Mouse (Mus musculus): ENCODE measurements around the gene Hadh. TPM values are rescaled to one million over a fixed set of nuclear protein-coding genes. Genes with fewer than 3 reads are reported as not detected.

Hadh gene
- 134 and 155 TPM in 2 replicates for polyA plus RNA-seq (2015; fragmentation: Nextera tagmentation; extraction: Ambion mirVana)

DNA sequence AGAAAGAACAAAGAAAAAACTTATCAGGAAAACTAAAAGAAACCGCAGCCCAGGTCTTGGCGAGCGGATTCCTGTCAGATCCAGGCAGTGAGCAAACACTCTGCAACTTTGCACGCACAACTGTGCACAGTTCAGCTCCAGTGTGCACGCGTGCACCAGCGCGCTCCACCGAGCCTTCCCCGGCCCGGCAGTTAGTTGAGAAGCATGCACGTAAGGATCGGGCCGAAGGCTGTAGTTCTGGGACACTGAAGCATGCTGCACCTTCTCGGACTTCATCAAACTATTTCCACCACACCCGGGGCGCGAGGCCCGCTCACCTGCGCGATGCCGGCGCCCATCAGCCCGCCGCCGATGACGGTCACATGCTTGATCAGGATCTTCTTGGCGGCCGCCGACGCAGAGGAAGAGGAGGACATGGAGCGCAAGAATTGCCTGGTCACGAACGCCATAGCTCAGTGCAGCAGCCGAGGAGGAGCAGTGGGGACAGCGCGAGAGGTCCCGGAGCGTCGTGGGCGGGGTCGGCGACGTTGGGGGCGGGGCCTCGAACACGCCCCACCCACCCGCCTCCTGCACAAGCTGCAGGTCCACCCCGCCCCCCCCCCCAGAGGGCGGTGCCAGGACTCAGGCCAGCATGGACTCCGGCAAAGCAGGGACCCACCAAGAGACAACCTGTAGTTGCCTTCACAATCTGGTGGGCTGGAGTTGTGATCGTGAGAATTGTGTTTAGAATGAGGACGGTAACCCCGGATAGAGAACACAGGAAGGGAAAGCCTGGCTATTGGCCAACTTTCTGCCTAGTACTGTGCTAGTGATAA, at the start of gene Hadh:
TSS of gene Hadh (minus strand) at position 543 of the 815 bp plus-strand sequence.
- Histone ChIP-seq H3K4me1 (ENCODE audit: control insufficient read depth, insufficient read depth, low read length) (peaks cover 20% of the 10 kb centered on the region), H3K9me3 (replicated peaks; ENCODE audit: control insufficient read depth, low read length) (no peaks in the 10 kb centered on the region), H3K4me3 (replicated peaks; ENCODE audit: low read length) (peak within 1 kb of the TSS; percentile 84), H3K27ac (ENCODE audit: low read length) (peak within 1 kb of the TSS; percentile 90), H3K9ac (ENCODE audit: low read length) (peak within 1 kb of the TSS; percentile 89), H3K36me3 (ENCODE audit: control insufficient read depth, insufficient read depth, low read length) (0 out of 2 replicates have a peak, but pooled peaks cover 5% of the 10 kb centered on the region), H3K4me2 (ENCODE audit: low read depth, low read length) (peak within 1 kb of the TSS; percentile 60), H3K27me3 (ENCODE audit: control insufficient read depth, insufficient read depth, low read length) (no peaks in the 10 kb centered on the region)
- WGBS = under 1% methylated on average over 53 of the region's 54 CpGs
- peak; percentile 94 for ATAC-seq (ENCODE audit: insufficient read depth, low FRiP score)

DNA sequence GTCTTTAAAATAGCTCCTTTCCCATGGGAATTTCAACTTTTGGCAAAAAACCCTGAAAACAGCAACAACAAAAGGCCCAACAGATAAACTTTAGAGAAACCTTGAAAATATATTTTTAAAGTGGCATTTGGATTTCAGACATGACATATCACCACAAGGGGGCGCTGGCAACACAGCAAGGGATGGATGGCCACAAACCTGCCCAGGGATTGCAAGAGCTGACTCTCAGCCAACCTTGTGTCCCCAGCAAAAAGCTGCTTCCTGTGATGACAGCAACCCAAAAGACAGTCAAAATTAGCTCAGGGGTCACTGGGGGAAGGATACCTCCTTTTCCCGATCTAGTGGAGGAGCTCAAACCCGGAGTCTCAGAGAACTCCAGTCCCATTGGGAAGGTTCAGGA, 48.3 kb upstream of the Hadh start:
- H3K4me3 ChIP-seq (replicated peaks; ENCODE audit: low read length) = no peak overlapping the region
- no peak overlapping the region for H3K9ac ChIP-seq (ENCODE audit: low read length)
- H3K4me2 ChIP-seq (ENCODE audit: low read depth, low read length) = no peak overlapping the region
- H3K27ac ChIP-seq (ENCODE audit: low read length) = no peak overlapping the region
- H3K9me3 ChIP-seq (replicated peaks; ENCODE audit: control insufficient read depth, low read length) = no peaks in the 10 kb centered on the region
- H3K36me3 ChIP-seq (ENCODE audit: control insufficient read depth, insufficient read depth, low read length) = no peaks in the 10 kb centered on the region
- no peaks in the 10 kb centered on the region; the same call in 1 of the 2 replicates for H3K4me1 ChIP-seq (ENCODE audit: control insufficient read depth, insufficient read depth, low read length)
- no peak for ATAC-seq (ENCODE audit: insufficient read depth, low FRiP score)
- no peaks in the 10 kb centered on the region for H3K27me3 ChIP-seq (ENCODE audit: control insufficient read depth, insufficient read depth, low read length)
- 8% methylated on average over 3 of the region's 3 CpGs for WGBS

DNA sequence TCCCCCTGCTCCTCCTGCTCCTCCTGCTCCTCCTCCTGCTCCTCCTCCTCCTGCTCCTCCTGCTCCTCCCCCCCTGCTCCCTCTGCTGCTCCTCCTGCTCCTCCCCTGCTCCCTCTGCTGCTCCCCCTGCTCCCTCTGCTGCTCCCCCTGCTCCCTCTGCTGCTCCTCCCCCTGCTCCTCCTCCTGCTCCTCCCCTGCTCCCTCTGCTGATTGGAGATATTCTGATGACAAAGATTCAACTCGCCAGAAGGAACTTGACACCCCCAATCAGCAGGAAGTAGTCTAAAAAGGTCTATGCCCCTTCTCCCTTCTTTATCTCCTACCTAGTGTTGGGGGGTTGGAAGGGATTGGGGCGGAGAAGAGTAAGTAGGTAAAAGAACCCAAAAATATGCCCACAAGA, 46.3 kb upstream of the Hadh start:
- H3K9ac ChIP-seq (ENCODE audit: low read length) = no peak overlapping the region
- ATAC-seq (ENCODE audit: insufficient read depth, low FRiP score) = no peak
- no peaks in the 10 kb centered on the region for H3K9me3 ChIP-seq (replicated peaks; ENCODE audit: control insufficient read depth, low read length)
- no peak overlapping the region for H3K4me3 ChIP-seq (replicated peaks; ENCODE audit: low read length)
- no peak overlapping the region for H3K27ac ChIP-seq (ENCODE audit: low read length)
- no peaks in the 10 kb centered on the region for H3K36me3 ChIP-seq (ENCODE audit: control insufficient read depth, insufficient read depth, low read length)
- H3K4me1 ChIP-seq (ENCODE audit: control insufficient read depth, insufficient read depth, low read length) = no peaks in the 10 kb centered on the region; the same call in 1 of the 2 replicates
- WGBS = 54% methylated on average over 2 of the region's 2 CpGs
- H3K4me2 ChIP-seq (ENCODE audit: low read depth, low read length) = no peak overlapping the region
- no peaks in the 10 kb centered on the region for H3K27me3 ChIP-seq (ENCODE audit: control insufficient read depth, insufficient read depth, low read length)

DNA sequence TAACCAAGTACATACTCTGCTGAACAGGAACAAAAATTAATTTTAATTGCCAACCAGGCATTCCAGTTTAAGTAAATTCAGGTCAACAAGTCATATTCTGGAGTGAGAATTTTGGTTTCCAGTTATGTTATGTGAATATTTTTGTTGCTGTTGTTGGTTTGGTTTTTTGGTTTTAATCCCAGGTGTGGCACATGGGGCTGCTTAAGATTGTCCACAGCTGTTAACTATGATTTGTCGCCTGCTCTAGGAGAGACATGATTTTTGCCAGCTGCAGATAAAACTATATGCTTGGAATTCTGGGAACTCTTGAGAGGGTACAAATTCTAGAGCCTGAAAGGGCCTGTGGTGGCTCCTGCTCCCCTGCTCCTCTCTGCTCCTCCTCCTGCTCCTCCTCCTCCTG, 45.2 kb upstream of the Hadh start:
- H3K36me3 ChIP-seq (ENCODE audit: control insufficient read depth, insufficient read depth, low read length) = no peaks in the 10 kb centered on the region
- no peak overlapping the region for H3K4me2 ChIP-seq (ENCODE audit: low read depth, low read length)
- H3K9ac ChIP-seq (ENCODE audit: low read length) = no peak overlapping the region
- H3K27ac ChIP-seq (ENCODE audit: low read length) = no peak overlapping the region
- H3K9me3 ChIP-seq (replicated peaks; ENCODE audit: control insufficient read depth, low read length) = no peaks in the 10 kb centered on the region
- 86% methylated on average over 1 of the region's 1 CpGs for WGBS
- no peak overlapping the region for H3K4me3 ChIP-seq (replicated peaks; ENCODE audit: low read length)
- no peaks in the 10 kb centered on the region for H3K27me3 ChIP-seq (ENCODE audit: control insufficient read depth, insufficient read depth, low read length)
- no peak for ATAC-seq (ENCODE audit: insufficient read depth, low FRiP score)
- H3K4me1 ChIP-seq (ENCODE audit: control insufficient read depth, insufficient read depth, low read length) = no peaks in the 10 kb centered on the region

DNA sequence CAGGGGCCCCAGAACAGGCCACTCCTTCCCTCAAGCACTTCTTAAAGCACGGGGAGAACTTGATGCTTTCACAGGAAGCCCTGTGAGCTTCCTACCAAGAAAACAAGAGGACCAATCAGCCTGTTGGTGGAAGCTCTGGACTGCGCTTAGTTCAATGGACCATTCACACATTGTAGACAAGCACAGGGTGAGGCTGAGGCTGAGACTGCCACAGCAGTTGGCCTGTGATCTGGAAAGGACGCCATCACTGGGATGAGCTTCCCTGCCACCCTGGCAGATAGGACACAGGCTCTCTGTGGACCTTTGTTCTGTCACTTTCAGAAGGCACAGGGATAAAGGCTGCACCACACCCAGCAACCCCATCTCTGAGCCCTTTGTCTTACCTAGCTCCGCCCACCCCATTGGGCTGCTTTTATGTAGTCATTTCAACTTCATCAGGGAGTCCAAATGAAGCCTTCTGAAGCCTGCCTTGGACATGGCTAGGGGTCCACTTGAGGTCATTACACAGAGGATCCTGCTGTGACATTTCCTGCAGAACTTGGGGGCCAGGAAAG, 44.1 kb upstream of the Hadh start:
- H3K36me3 ChIP-seq (ENCODE audit: control insufficient read depth, insufficient read depth, low read length) = no peaks in the 10 kb centered on the region
- no peak overlapping the region for H3K4me3 ChIP-seq (replicated peaks; ENCODE audit: low read length)
- no peak overlapping the region for H3K4me2 ChIP-seq (ENCODE audit: low read depth, low read length)
- H3K4me1 ChIP-seq (ENCODE audit: control insufficient read depth, insufficient read depth, low read length) = no peaks in the 10 kb centered on the region
- 56% methylated on average over 4 of the region's 4 CpGs for WGBS
- H3K9ac ChIP-seq (ENCODE audit: low read length) = no peak overlapping the region
- no peak for ATAC-seq (ENCODE audit: insufficient read depth, low FRiP score)
- H3K9me3 ChIP-seq (replicated peaks; ENCODE audit: control insufficient read depth, low read length) = no peaks in the 10 kb centered on the region
- H3K27ac ChIP-seq (ENCODE audit: low read length) = no peak overlapping the region
- H3K27me3 ChIP-seq (ENCODE audit: control insufficient read depth, insufficient read depth, low read length) = no peaks in the 10 kb centered on the region

DNA sequence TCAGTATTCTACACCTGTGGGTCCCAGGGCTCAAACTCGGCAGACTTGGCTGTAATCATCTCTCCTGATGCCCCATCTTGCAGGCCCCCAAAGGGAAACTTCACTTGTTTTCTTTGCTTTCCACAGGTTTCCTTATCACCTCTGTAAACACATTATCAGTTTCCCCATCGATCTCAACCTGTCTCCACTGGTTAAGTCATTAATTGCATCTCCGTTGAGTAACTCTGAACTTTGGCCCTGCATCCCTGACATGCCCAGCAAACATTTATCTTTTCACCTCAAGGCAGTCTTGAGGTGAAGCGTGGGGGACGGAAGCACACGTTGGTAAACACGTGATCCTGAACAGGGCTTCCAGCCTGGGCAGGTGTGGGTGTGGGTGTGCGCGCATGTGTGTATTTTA, 40.4 kb upstream of the Hadh start:
- no peaks in the 10 kb centered on the region for H3K27me3 ChIP-seq (ENCODE audit: control insufficient read depth, insufficient read depth, low read length)
- no peak overlapping the region for H3K27ac ChIP-seq (ENCODE audit: low read length)
- 31% methylated on average over 9 of the region's 9 CpGs for WGBS
- no peak overlapping the region for H3K9ac ChIP-seq (ENCODE audit: low read length)
- no peak overlapping the region for H3K4me2 ChIP-seq (ENCODE audit: low read depth, low read length)
- H3K4me1 ChIP-seq (ENCODE audit: control insufficient read depth, insufficient read depth, low read length) = no peaks in the 10 kb centered on the region
- no peak overlapping the region for H3K4me3 ChIP-seq (replicated peaks; ENCODE audit: low read length)
- peaks cover 10% of the 10 kb centered on the region for H3K9me3 ChIP-seq (replicated peaks; ENCODE audit: control insufficient read depth, low read length)
- no peak for ATAC-seq (ENCODE audit: insufficient read depth, low FRiP score)
- no peaks in the 10 kb centered on the region for H3K36me3 ChIP-seq (ENCODE audit: control insufficient read depth, insufficient read depth, low read length)

DNA sequence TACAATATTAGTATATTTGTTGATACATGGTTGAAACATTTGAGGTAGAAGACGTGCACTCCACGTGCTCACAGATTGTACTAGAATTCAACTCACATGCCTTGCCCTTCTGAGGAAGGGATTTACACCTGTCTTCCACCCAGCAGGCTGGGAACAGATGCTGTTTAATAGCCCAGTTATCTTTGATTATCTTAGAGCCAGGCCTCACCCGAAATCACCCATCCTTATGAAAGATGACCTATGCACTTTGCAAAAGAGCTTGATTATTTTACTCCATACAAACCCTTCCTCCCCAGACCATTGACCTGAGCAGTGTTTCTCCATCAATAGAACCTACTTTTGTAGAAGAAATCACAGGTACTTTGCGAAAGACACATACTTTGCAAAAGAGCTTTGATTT, 38.7 kb upstream of the Hadh start:
- no peak overlapping the region for H3K27ac ChIP-seq (ENCODE audit: low read length)
- no peak for ATAC-seq (ENCODE audit: insufficient read depth, low FRiP score)
- 73% methylated on average over 4 of the region's 4 CpGs for WGBS

DNA sequence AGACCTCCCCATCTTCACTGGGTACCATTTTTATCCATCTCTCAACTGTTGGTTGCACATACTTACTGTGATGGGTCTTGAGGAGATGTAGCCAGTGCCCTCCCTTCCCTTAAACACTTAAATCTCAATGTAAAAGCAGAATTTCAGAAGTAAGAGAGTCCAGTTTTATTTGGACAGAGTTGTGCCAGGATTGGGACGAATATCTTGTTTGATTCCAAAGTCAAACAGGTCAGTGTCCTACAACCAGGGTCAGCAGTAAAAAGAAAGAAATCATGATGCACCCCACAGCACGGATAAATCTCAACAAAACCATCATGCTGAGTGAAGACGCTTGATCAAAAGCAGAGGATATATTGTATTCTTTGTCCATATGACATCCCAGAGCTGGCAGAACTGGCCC, 35.9 kb upstream of the Hadh start:
- Histone ChIP-seq H3K4me1 (ENCODE audit: control insufficient read depth, insufficient read depth, low read length) (no peaks in the 10 kb centered on the region), H3K4me2 (ENCODE audit: low read depth, low read length) (no peak overlapping the region), H3K4me3 (replicated peaks; ENCODE audit: low read length) (no peak overlapping the region), H3K9ac (ENCODE audit: low read length) (no peak overlapping the region), H3K36me3 (ENCODE audit: control insufficient read depth, insufficient read depth, low read length) (no peaks in the 10 kb centered on the region), H3K9me3 (replicated peaks; ENCODE audit: control insufficient read depth, low read length) (peaks cover 10% of the 10 kb centered on the region), H3K27me3 (ENCODE audit: control insufficient read depth, insufficient read depth, low read length) (no peaks in the 10 kb centered on the region), H3K27ac (ENCODE audit: low read length) (no peak overlapping the region)
- WGBS = 82% methylated on average over 3 of the region's 3 CpGs
- no peak for ATAC-seq (ENCODE audit: insufficient read depth, low FRiP score)

More for the DNA sequence above, 38.7 kb upstream of the Hadh start:
- Histone ChIP-seq H3K9me3 (replicated peaks; ENCODE audit: control insufficient read depth, low read length) (peaks cover 10% of the 10 kb centered on the region), H3K4me3 (replicated peaks; ENCODE audit: low read length) (no peak overlapping the region), H3K27me3 (ENCODE audit: control insufficient read depth, insufficient read depth, low read length) (no peaks in the 10 kb centered on the region), H3K4me1 (ENCODE audit: control insufficient read depth, insufficient read depth, low read length) (no peaks in the 10 kb centered on the region), H3K4me2 (ENCODE audit: low read depth, low read length) (no peak overlapping the region), H3K9ac (ENCODE audit: low read length) (no peak overlapping the region), H3K36me3 (ENCODE audit: control insufficient read depth, insufficient read depth, low read length) (no peaks in the 10 kb centered on the region)

DNA sequence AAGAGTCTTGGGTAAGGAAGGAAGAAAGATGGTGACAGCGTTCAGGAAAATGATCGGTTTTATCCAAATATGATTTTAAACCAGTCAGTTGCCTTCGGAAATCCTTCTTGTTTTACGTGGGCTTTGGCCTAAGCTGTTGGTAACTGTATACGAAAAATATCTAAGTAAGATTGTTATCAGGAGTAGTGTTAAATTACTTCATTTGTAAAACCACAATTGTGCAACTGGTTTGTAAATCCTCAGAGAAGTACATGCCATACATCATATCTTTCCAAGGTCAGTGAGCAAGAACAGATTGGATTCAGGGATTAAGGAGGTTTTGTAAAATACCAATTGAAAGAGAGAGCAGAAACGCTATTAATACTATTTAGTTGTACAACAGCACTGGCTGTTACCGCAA, 34.4 kb upstream of the Hadh start:
- Histone ChIP-seq H3K9ac (ENCODE audit: low read length) (no peak overlapping the region), H3K9me3 (replicated peaks; ENCODE audit: control insufficient read depth, low read length) (peaks cover 10% of the 10 kb centered on the region), H3K4me2 (ENCODE audit: low read depth, low read length) (no peak overlapping the region), H3K27ac (ENCODE audit: low read length) (no peak overlapping the region), H3K36me3 (ENCODE audit: control insufficient read depth, insufficient read depth, low read length) (no peaks in the 10 kb centered on the region), H3K27me3 (ENCODE audit: control insufficient read depth, insufficient read depth, low read length) (no peaks in the 10 kb centered on the region), H3K4me1 (ENCODE audit: control insufficient read depth, insufficient read depth, low read length) (no peaks in the 10 kb centered on the region), H3K4me3 (replicated peaks; ENCODE audit: low read length) (no peak overlapping the region)
- 85% methylated on average over 7 of the region's 7 CpGs for WGBS
- ATAC-seq (ENCODE audit: insufficient read depth, low FRiP score) = no peak

All from stomach, embryonic 16.5 days (tissue).